Mouse (Mus musculus) forebrain, embryonic 15.5 days (tissue): ENCODE results near the gene Dock1. TPM values are rescaled to one million over a fixed set of nuclear protein-coding genes. Genes with fewer than 3 reads are reported as not detected.

Experiments used
- ATAC-seq: fragments of 200-750 bp; cut with Nextera tagmentation; replicated peaks from 2 replicates; pipeline ENCODE4 v1.8.0; 2017; ENCODE audit warnings: mild to moderate bottlenecking, moderate TSS enrichment, moderate library complexity
- H3K27ac ChIP-seq: fragments of 300-500 bp; sonication (generic); replicated peaks from 2 replicates; pipeline ENCODE4 v1.5.1; 2015; ENCODE audit warnings: mild to moderate bottlenecking, inconsistent platforms
- H3K27me3 ChIP-seq: fragments of 300-500 bp; sonication (generic); 2 replicates; pipeline ENCODE4 v1.6.1; 2015; ENCODE audit warnings: inconsistent platforms
- H3K36me3 ChIP-seq: fragments of 300-500 bp; sonication (generic); 2 replicates; pipeline ENCODE4 v1.6.1; 2015; ENCODE audit warnings: mild to moderate bottlenecking, inconsistent platforms
- H3K4me1 ChIP-seq: fragments of 300-500 bp; sonication (generic); 2 replicates; pipeline ENCODE4 v1.6.1; 2015; ENCODE audit warnings: inconsistent platforms
- H3K4me2 ChIP-seq: fragments of 300-500 bp; sonication (generic); replicated peaks from 2 replicates; pipeline ENCODE4 v1.6.1; 2015; ENCODE audit warnings: mild to moderate bottlenecking, inconsistent platforms
- H3K4me3 ChIP-seq: fragments of 300-500 bp; sonication (generic); 2 replicates; pipeline ENCODE4 v1.5.1; 2015; ENCODE audit warnings: mild to moderate bottlenecking, inconsistent platforms
- H3K9ac ChIP-seq: fragments of 300-500 bp; sonication (generic); replicated peaks from 2 replicates; pipeline ENCODE4 v1.6.1; 2015; ENCODE audit warnings: mild to moderate bottlenecking, inconsistent platforms
- H3K9me3 ChIP-seq: fragments of 300-500 bp; sonication (generic); 2 replicates; pipeline ENCODE4 v1.6.1; 2016; ENCODE audit warnings: inconsistent platforms
- WGBS: fragments of 180-500 bp; shearing (Covaris S2); methylation state at CpG from one replicate; pipeline ENCODE4 v1.1.7; 2015; ENCODE audit warnings: mixed read lengths; 5-methylcytosine and 5-hydroxymethylcytosine counted together
- polyA plus RNA-seq: library from polyadenylated mRNA; unstranded; fragments of >200 nt; fragmentation: Nextera tagmentation; extraction: Ambion mirVana; gene quantifications from 2 replicates; pipeline ENCODE4 v1.2.1, GENCODE M21; 2015

Dock1 gene
- polyA plus RNA-seq, 1 experiment from 2014 or later: 7.7 TPM

- Histone ChIP-seq H3K27ac (no peak overlapping the region), H3K9ac (no peak overlapping the region), H3K4me1 (no peaks in the 10 kb centered on the region; the same call in 1 of the 2 replicates), H3K27me3 (no peaks in the 10 kb centered on the region), H3K4me3 (no peak overlapping the region), H3K4me2 (no peak overlapping the region), H3K9me3 (no peaks in the 10 kb centered on the region), H3K36me3 (no peaks in the 10 kb centered on the region)
- no peak for ATAC-seq
- 95% methylated on average over 8 of the region's 8 CpGs for WGBS
These were observed 413.0 kb downstream of the Dock1 start for GRCm38 (mm10) chr7:135083421-135083820.

GRCm38 (mm10) chr7:135084069-135084468 is 413.6 kb downstream of the Dock1 start:
- Histone ChIP-seq H3K9me3 (no peaks in the 10 kb centered on the region), H3K27ac (no peak overlapping the region)
- 89% methylated on average over 7 of the region's 7 CpGs for WGBS

GRCm38 (mm10) chr7:135086556-135086955 is 416.1 kb downstream of the Dock1 start:
- ATAC-seq: no peak
- 92% methylated on average over 5 of the region's 5 CpGs for WGBS

More at GRCm38 (mm10) chr7:135084069-135084468, 413.6 kb downstream of the Dock1 start:
- H3K27me3 ChIP-seq: no peaks in the 10 kb centered on the region
- H3K9ac ChIP-seq: no peak overlapping the region
- no peak for ATAC-seq
- no peak overlapping the region for H3K4me2 ChIP-seq
- no peaks in the 10 kb centered on the region for H3K36me3 ChIP-seq
- H3K4me3 ChIP-seq: no peak overlapping the region
- no peaks in the 10 kb centered on the region; the same call in 1 of the 2 replicates for H3K4me1 ChIP-seq

GRCm38 (mm10) chr7:135089626-135090025 is 419.2 kb downstream of the Dock1 start:
- Histone ChIP-seq H3K4me3 (no peak overlapping the region), H3K4me2 (no peak overlapping the region), H3K9ac (no peak overlapping the region), H3K27me3 (no peaks in the 10 kb centered on the region), H3K27ac (no peak overlapping the region), H3K9me3 (no peaks in the 10 kb centered on the region), H3K36me3 (no peaks in the 10 kb centered on the region), H3K4me1 (no peaks in the 10 kb centered on the region)
- 83% methylated on average over 4 of the region's 4 CpGs for WGBS
- ATAC-seq: no peak

More at GRCm38 (mm10) chr7:135086556-135086955, 416.1 kb downstream of the Dock1 start:
- Histone ChIP-seq H3K4me1 (no peaks in the 10 kb centered on the region; the same call in 1 of the 2 replicates), H3K27ac (no peak overlapping the region), H3K27me3 (no peaks in the 10 kb centered on the region), H3K9me3 (no peaks in the 10 kb centered on the region), H3K9ac (no peak overlapping the region), H3K4me3 (no peak overlapping the region), H3K36me3 (no peaks in the 10 kb centered on the region), H3K4me2 (no peak overlapping the region)

- H3K9me3 ChIP-seq: no peaks in the 10 kb centered on the region
- no peak overlapping the region for H3K4me2 ChIP-seq
- H3K4me3 ChIP-seq: no peak overlapping the region
- H3K4me1 ChIP-seq: no peaks in the 10 kb centered on the region
- no peak for ATAC-seq
- WGBS: 79% methylated on average over 2 of the region's 2 CpGs
- H3K27me3 ChIP-seq: no peaks in the 10 kb centered on the region
- H3K9ac ChIP-seq: no peak overlapping the region
- no peaks in the 10 kb centered on the region for H3K36me3 ChIP-seq
- H3K27ac ChIP-seq: no peak overlapping the region
These were observed 423.4 kb downstream of the Dock1 start for GRCm38 (mm10) chr7:135093851-135094250.

GRCm38 (mm10) chr7:135101921-135102320 is 431.5 kb downstream of the Dock1 start:
- Histone ChIP-seq H3K4me1 (no peaks in the 10 kb centered on the region), H3K4me3 (no peak overlapping the region), H3K9ac (no peak overlapping the region), H3K36me3 (no peaks in the 10 kb centered on the region), H3K27me3 (no peaks in the 10 kb centered on the region), H3K4me2 (no peak overlapping the region), H3K27ac (no peak overlapping the region), H3K9me3 (no peaks in the 10 kb centered on the region)
- no peak for ATAC-seq
- WGBS: 94% methylated on average over 7 of the region's 7 CpGs

GRCm38 (mm10) chr7:135106536-135106935 is 436.1 kb downstream of the Dock1 start:
- WGBS: 66% methylated on average over 3 of the region's 3 CpGs

GRCm38 (mm10) chr7:135110307-135110706 is 439.9 kb downstream of the Dock1 start:
- Histone ChIP-seq H3K27me3 (no peaks in the 10 kb centered on the region), H3K9me3 (no peaks in the 10 kb centered on the region), H3K36me3 (no peaks in the 10 kb centered on the region), H3K4me2 (no peak overlapping the region), H3K9ac (no peak overlapping the region), H3K4me3 (no peak overlapping the region), H3K4me1 (no peaks in the 10 kb centered on the region), H3K27ac (no peak overlapping the region)
- ATAC-seq: no peak
- WGBS: 93% methylated on average over 1 of the region's 1 CpGs

More at GRCm38 (mm10) chr7:135106536-135106935, 436.1 kb downstream of the Dock1 start:
- H3K9ac ChIP-seq: no peak overlapping the region
- no peak overlapping the region for H3K4me2 ChIP-seq
- H3K27me3 ChIP-seq: no peaks in the 10 kb centered on the region
- no peak overlapping the region for H3K27ac ChIP-seq
- no peaks in the 10 kb centered on the region for H3K4me1 ChIP-seq
- no peaks in the 10 kb centered on the region for H3K36me3 ChIP-seq
- no peak for ATAC-seq
- H3K9me3 ChIP-seq: no peaks in the 10 kb centered on the region
- H3K4me3 ChIP-seq: no peak overlapping the region

GRCm38 (mm10) chr7:135125296-135126065 is 455.0 kb downstream of the Dock1 start:
- Histone ChIP-seq H3K9me3 (no peaks in the 10 kb centered on the region), H3K4me3 (no peak overlapping the region), H3K4me1 (peaks cover 12% of the 10 kb centered on the region), H3K27ac (peak overlapping the region; percentile 56), H3K9ac (no peak overlapping the region), H3K36me3 (no peaks in the 10 kb centered on the region), H3K4me2 (no peak overlapping the region), H3K27me3 (no peaks in the 10 kb centered on the region)
- ATAC-seq: no peak
- 87% methylated on average over 10 of the region's 10 CpGs for WGBS

GRCm38 (mm10) chr7:135132461-135132860 is 462.0 kb downstream of the Dock1 start:
- Histone ChIP-seq H3K9ac (no peak overlapping the region), H3K36me3 (no peaks in the 10 kb centered on the region), H3K4me3 (no peak overlapping the region), H3K4me2 (no peak overlapping the region), H3K27me3 (no peaks in the 10 kb centered on the region), H3K9me3 (no peaks in the 10 kb centered on the region), H3K4me1 (0 out of 2 replicates have a peak, but pooled peaks cover 4% of the 10 kb centered on the region), H3K27ac (no peak overlapping the region)
- ATAC-seq: no peak
- WGBS: 70% methylated on average over 4 of the region's 4 CpGs

- ATAC-seq: no peak
- Histone ChIP-seq H3K4me2 (no peak overlapping the region), H3K4me1 (peaks cover 14% of the 10 kb centered on the region), H3K36me3 (no peaks in the 10 kb centered on the region), H3K27ac (no peak overlapping the region), H3K4me3 (no peak overlapping the region), H3K9ac (no peak overlapping the region), H3K9me3 (no peaks in the 10 kb centered on the region), H3K27me3 (no peaks in the 10 kb centered on the region)
- WGBS: 51% methylated on average over 12 of the region's 12 CpGs
These were observed 464.2 kb downstream of the Dock1 start for GRCm38 (mm10) chr7:135134619-135135018.

- WGBS: 6% methylated on average over 5 of the region's 5 CpGs
- no peak overlapping the region for H3K27ac ChIP-seq
These were observed 468.7 kb downstream of the Dock1 start for GRCm38 (mm10) chr7:135139153-135139612.

More at GRCm38 (mm10) chr7:135139153-135139612, 468.7 kb downstream of the Dock1 start:
- no peaks in the 10 kb centered on the region for H3K27me3 ChIP-seq
- no peaks in the 10 kb centered on the region for H3K36me3 ChIP-seq
- no peaks in the 10 kb centered on the region for H3K9me3 ChIP-seq
- H3K4me3 ChIP-seq: no peak overlapping the region
- H3K4me1 ChIP-seq: peaks cover 14% of the 10 kb centered on the region
- H3K9ac ChIP-seq: no peak overlapping the region
- ATAC-seq: peak; percentile 66
- no peak overlapping the region for H3K4me2 ChIP-seq
